Mouse (Mus musculus): ENCODE results near the gene Gm29110. TPM values are rescaled to one million over a fixed set of nuclear protein-coding genes. Genes with fewer than 3 reads are reported as not detected.

Gm29110 gene
- polyA plus RNA-seq (2014; fragmentation: Illumina TruSeq; extraction: RNeasy Lipid Tissue Mini Kit (QIAGEN cat#74804); ENCODE audit: low read depth, low replicate concordance) = not detected

DNA sequence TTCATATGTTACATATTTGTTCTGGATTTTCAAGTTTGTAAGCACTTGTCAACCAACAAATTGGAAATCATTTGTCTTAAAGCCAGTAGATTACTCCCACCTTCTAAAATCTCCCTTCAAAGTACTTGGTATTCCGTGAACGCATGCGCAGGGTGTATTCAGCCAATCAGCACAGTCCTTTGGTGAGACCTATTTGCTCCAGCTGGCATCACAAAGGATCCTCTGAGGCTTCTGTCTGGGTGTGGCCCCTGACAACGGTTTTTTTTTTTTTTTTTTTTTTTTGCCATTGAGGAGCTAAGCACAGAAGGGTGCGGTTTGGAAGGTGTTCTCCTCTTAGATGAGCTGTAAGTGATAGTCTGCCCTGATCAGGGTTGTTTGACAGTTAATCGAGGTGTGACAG lies at the start of gene Gm29110:
Gene Gm29110, plus strand, starts transcription at position 301 of the 400 bp plus-strand sequence.

Other genes with a start within 250 kb of the Gm29110 start
- not detected for gene Gm21913, start 153.4 kb downstream of the Gm29110 start, polyA plus RNA-seq (2014; fragmentation: Illumina TruSeq; extraction: RNeasy Lipid Tissue Mini Kit (QIAGEN cat#74804); ENCODE audit: low read depth, low replicate concordance)